Mouse (Mus musculus) CD4-positive, CD25-positive, alpha-beta regulatory T cell (primary cell): ENCODE results near the gene Cdca4. TPM values are rescaled to one million over a fixed set of nuclear protein-coding genes. Genes with fewer than 3 reads are reported as not detected.

Experiments used
- polyA plus RNA-seq: library from polyadenylated mRNA; unstranded; fragments of 100-300 nt; shearing (Covaris generic); gene quantifications from one replicate; pipeline ENCODE4 v1.2.1, GENCODE M21; 2017

The Cdca4 gene
- polyA plus RNA-seq, result 82.5 TPM

DNA sequence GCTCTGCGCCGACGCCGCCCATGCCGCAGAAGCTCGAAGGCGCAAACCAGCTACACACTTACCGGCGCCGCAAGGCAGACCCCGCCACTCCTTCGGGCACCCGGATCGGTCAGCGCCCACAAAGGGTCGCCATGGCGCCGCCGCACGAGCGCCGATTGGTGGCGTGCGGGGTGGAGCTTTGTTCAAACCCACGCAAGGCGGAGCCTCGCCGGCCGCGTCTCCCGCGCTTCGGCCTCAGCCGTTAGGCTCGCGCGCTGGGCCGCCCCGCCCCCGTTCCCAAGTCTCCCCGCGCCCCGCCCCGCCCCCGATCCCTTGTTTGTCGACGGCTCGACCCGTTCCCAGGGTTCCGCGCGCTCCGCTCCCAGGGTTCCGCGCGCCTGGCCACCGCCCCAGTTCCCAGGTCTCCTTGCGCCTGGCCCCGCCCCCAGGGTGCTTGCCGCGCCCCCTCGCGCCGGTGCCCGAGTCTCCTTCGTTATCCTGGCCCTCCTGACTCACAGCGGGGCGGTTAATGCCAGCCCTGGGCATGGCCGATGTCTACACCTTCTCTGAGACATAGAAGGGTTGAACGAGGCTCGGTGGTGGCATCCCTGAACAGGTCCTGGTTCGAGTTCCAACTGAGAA, at the start of gene Cdca4:
Cdca4 (minus strand) TSS at position 180 of the 621 bp plus-strand sequence.

DNA sequence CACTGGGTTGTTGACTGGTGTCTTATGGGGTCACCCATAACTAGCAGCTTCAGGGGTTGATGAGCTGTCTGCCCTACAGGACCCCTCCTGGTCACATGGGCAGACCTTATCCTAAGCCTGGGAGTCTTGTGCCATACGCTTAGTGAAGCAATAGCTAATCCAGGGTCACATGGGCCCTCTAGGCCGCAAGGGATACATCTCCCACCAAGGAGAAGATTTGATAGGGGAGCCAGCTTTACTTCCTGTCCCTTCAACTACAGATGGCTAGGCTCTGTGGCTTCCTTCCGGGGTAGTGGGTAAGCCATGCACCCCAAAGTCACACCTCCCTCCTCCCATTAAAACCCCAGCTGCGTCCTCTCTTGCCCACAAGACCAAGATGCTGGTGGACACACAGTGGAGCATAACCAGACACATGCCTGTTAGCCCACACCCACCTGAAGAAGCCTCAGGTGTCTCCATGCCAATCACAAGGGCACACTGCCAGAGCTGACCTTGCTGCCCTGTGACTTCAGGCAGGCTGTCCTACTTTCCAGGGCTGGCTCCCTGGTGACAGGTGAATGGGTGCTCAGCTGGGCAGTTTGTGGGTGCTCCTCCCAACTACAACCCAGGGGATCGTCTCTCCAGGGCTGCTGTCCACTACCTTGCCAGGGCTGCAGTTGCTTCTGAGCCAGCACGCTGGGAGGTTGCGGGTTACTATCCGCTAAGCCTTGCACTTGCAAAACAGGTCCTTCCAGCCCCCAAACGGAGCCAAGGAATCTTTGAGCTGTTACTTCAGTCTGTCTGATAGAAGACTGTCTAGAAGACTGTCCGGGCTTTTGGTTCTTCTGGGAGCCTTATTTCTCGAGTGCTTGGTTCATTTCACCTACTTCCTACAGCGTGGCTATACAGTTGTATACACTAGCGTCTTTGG, 39.2 kb upstream of the Cdca4 start, which contains the start of gene Gpr132:
Gpr132 (minus strand) TSS at position 51 of the 910 bp plus-strand sequence.

GRCm38 (mm10) chr12:112808587-112809364, 20.4 kb downstream of the Cdca4 start, which contains the start of gene Clba1:
Gene Clba1 (plus strand): TSS chr12:112808937.

DNA sequence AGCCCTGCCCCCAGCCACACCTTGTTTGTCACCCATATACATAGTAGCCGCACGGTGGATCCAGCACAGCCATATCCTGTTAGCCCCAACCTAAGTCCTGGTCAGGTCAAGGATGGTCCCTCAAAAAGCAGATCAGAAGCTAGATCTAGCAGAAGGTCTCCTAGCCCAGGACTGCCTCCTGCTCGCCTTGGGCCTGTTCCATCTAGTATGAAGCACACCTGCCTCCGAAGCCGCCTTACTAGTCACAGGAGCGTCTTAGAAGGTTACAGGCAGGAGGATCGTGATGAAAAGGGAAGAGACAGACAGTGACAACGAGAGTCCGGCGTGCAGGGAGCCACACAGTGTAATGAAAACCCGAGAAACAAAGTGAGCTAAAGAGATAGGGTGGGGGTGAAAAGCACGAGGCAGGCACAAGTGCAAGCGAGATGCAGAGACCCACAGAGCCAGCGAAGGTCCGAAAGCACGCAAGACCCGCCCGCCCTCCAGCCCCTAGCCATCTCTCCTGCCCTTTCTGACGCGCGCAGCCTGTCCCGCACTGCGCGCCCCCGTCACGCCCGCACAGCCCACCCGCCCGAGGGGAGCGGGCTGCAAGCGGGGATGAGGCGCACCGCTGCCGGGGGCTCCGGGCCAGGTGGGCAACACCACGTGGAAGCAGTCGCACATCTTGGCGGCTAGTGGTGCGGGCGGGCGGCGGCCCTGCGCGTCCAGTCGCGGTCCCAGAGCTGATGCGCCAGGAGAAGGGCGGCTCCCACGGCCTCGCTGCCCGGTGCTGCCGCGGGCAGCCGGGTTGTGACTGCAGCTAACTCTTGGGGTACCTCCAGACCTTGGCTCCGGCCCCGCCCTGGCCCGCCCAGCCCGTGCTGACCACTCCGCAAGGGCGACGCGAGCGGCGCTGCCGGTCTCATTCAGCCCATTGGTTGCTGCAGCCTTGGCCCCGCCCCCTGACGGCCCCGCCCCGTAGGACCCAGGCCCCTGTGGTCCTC, 27.1 kb downstream of the Cdca4 start, which contains the start of gene Ahnak2:
Ahnak2 (minus strand) TSS at position 794 of the 983 bp plus-strand sequence.

Other genes starting within 250 kb of the Cdca4 start
- gene Inf2, start 240.6 kb downstream of the Cdca4 start, polyA plus RNA-seq, result 8.8 TPM
- 2.9 TPM for gene Adssl1, start 209.4 kb downstream of the Cdca4 start, polyA plus RNA-seq
- gene Siva1, start 184.7 kb downstream of the Cdca4 start, polyA plus RNA-seq, result 42.6 TPM
- gene Akt1, start 154.5 kb downstream of the Cdca4 start, polyA plus RNA-seq, result 184 TPM
- gene Zbtb42, start 150.6 kb downstream of the Cdca4 start, polyA plus RNA-seq, result 2.5 TPM
- gene Cep170b, start 109.0 kb downstream of the Cdca4 start, polyA plus RNA-seq, result 7.9 TPM
- 2.2 TPM for gene Pld4, start 68.8 kb downstream of the Cdca4 start, polyA plus RNA-seq
- not detected for gene Ahnak2, start 26.8 kb downstream of the Cdca4 start, polyA plus RNA-seq
- 0.54 TPM for gene Clba1, start 20.5 kb downstream of the Cdca4 start, polyA plus RNA-seq
- gene Gpr132, start 38.8 kb upstream of the Cdca4 start, polyA plus RNA-seq, result 37.1 TPM
- 2.7 TPM for gene Jag2, start 100.4 kb upstream of the Cdca4 start, polyA plus RNA-seq
- 50.0 TPM for gene Nudt14, start 112.7 kb upstream of the Cdca4 start, polyA plus RNA-seq
- 60.3 TPM for gene Btbd6, start 147.1 kb upstream of the Cdca4 start, polyA plus RNA-seq
- gene Brf1, start 171.3 kb upstream of the Cdca4 start, polyA plus RNA-seq, result 183 TPM
- gene Pacs2, start 185.1 kb upstream of the Cdca4 start, polyA plus RNA-seq, result 31.0 TPM
- gene Tex22, start 245.1 kb upstream of the Cdca4 start, polyA plus RNA-seq, result 0.53 TPM